Mouse (Mus musculus) forebrain, embryonic 12.5 days (tissue): ENCODE results near the gene Nelfe. TPM values are rescaled to one million over a fixed set of nuclear protein-coding genes. Genes with fewer than 3 reads are reported as not detected.
A peak's percentile ranks its signal among the peaks of the same experiment; 100 is the strongest.
"Not testable (repeated sequence)": the region's sequence is repeated elsewhere in the genome, so short reads cannot be mapped to it uniquely, and the experiment has no call there.

Experiments
- ATAC-seq: fragments of 200-750 bp; cut with Nextera tagmentation; 2 replicates; pipeline ENCODE4 v1.8.0; 2017; ENCODE audit warnings: moderate TSS enrichment; ENCODE audit not compliant: low FRiP score
- H3K27ac ChIP-seq: fragments of 300-500 bp; sonication (generic); 2 replicates; pipeline ENCODE4 v1.5.1; 2016; ENCODE audit warnings: mild to moderate bottlenecking
- H3K27me3 ChIP-seq: fragments of 300-500 bp; sonication (generic); 2 replicates; pipeline ENCODE4 v1.6.1; 2016; ENCODE audit warnings: mild to moderate bottlenecking
- H3K36me3 ChIP-seq: fragments of 300-500 bp; sonication (generic); replicated peaks from 2 replicates; pipeline ENCODE4 v1.6.1; 2016; ENCODE audit warnings: mild to moderate bottlenecking
- H3K4me1 ChIP-seq: fragments of 300-500 bp; sonication (generic); 2 replicates; pipeline ENCODE4 v1.6.1; 2016
- H3K4me2 ChIP-seq: fragments of 300-500 bp; sonication (generic); 2 replicates; pipeline ENCODE4 v1.6.1; 2016; ENCODE audit warnings: mild to moderate bottlenecking, moderate library complexity
- H3K4me3 ChIP-seq: fragments of 300-500 bp; sonication (generic); replicated peaks from 2 replicates; pipeline ENCODE4 v1.5.1; 2016; ENCODE audit warnings: mild to moderate bottlenecking
- H3K9ac ChIP-seq: fragments of 300-500 bp; sonication (generic); 2 replicates; pipeline ENCODE4 v1.6.1; 2016; ENCODE audit warnings: mild to moderate bottlenecking
- H3K9me3 ChIP-seq: fragments of 300-500 bp; sonication (generic); 2 replicates; pipeline ENCODE4 v1.6.1; 2016
- WGBS: fragments of 180-500 bp; shearing (Covaris S2); methylation state at CpG from one replicate; pipeline ENCODE4 v1.1.7; 2016; 5-methylcytosine and 5-hydroxymethylcytosine counted together
- polyA plus RNA-seq: library from polyadenylated mRNA; unstranded; fragments of >200 nt; fragmentation: Nextera tagmentation; extraction: Ambion mirVana; gene quantifications from 2 replicates; pipeline ENCODE4 v1.2.1, GENCODE M21; 2016

Nelfe gene
- polyA plus RNA-seq, result 124 and 133 TPM in 2 replicates

GRCm38 (mm10) chr17:34849722-34850516 is at the start of gene Nelfe, which contains the start of gene Skiv2l:
Gene Nelfe (plus strand): TSS chr17:34850391.
Gene Skiv2l (minus strand): TSS chr17:34850210.
- Histone ChIP-seq H3K36me3 (peaks cover 62% of the 10 kb centered on the region), H3K4me2 (peak within 1 kb of the TSS; percentile 90), H3K4me1 (peaks cover 22% of the 10 kb centered on the region), H3K27ac (peak within 1 kb of the TSS; percentile 53), H3K9me3 (no peaks in the 10 kb centered on the region), H3K9ac (peak within 1 kb of the TSS; percentile 88), H3K4me3 (peak within 1 kb of the TSS; percentile 75), H3K27me3 (no peaks in the 10 kb centered on the region)
- ATAC-seq, result peak; percentile 98
- 2% methylated on average over 58 of the region's 65 CpGs for WGBS

GRCm38 (mm10) chr17:34800781-34801305 is 49.3 kb upstream of the Nelfe start:
- ATAC-seq, result not testable (repeated sequence)
- WGBS, result 92% methylated on average over 16 of the region's 16 CpGs

GRCm38 (mm10) chr17:34802756-34803155 is 47.4 kb upstream of the Nelfe start:
- not testable (repeated sequence) for H3K27me3 ChIP-seq, H3K9ac ChIP-seq, H3K4me2 ChIP-seq, H3K27ac ChIP-seq, H3K9me3 ChIP-seq, H3K36me3 ChIP-seq, ATAC-seq, H3K4me1 ChIP-seq, H3K4me3 ChIP-seq
- WGBS, result 95% methylated on average over 9 of the region's 9 CpGs

More at GRCm38 (mm10) chr17:34800781-34801305, 49.3 kb upstream of the Nelfe start:
- not testable (repeated sequence) for H3K4me1 ChIP-seq, H3K27ac ChIP-seq, H3K36me3 ChIP-seq, H3K4me3 ChIP-seq, H3K4me2 ChIP-seq, H3K9me3 ChIP-seq, H3K9ac ChIP-seq, H3K27me3 ChIP-seq

- H3K36me3 ChIP-seq, H3K27me3 ChIP-seq, H3K9ac ChIP-seq, ATAC-seq, H3K4me1 ChIP-seq, H3K9me3 ChIP-seq, H3K27ac ChIP-seq, H3K4me3 ChIP-seq, H3K4me2 ChIP-seq: not testable (repeated sequence)
- 87% methylated on average over 6 of the region's 6 CpGs for WGBS
Observed at GRCm38 (mm10) chr17:34803367-34803766, 46.8 kb upstream of the Nelfe start.

GRCm38 (mm10) chr17:34804301-34804700 is 45.9 kb upstream of the Nelfe start, which contains the start of gene Cyp21a1:
Gene Cyp21a1 (minus strand): TSS chr17:34804561.
- not testable (repeated sequence) for H3K4me3 ChIP-seq, H3K4me2 ChIP-seq, H3K9me3 ChIP-seq, H3K4me1 ChIP-seq, ATAC-seq, H3K36me3 ChIP-seq, H3K9ac ChIP-seq, H3K27me3 ChIP-seq, H3K27ac ChIP-seq
- WGBS, result 84% methylated on average over 4 of the region's 6 CpGs

- no peaks in the 10 kb centered on the region for H3K27me3 ChIP-seq
- H3K4me3 ChIP-seq, result no peak overlapping the region
- no peak for ATAC-seq
- peaks cover 8% of the 10 kb centered on the region for H3K9me3 ChIP-seq
- no peaks in the 10 kb centered on the region for H3K36me3 ChIP-seq
- no peak overlapping the region for H3K4me2 ChIP-seq
- 73% methylated on average over 6 of the region's 6 CpGs for WGBS
- H3K27ac ChIP-seq, result no peak overlapping the region
- no peaks in the 10 kb centered on the region for H3K4me1 ChIP-seq
- no peak overlapping the region for H3K9ac ChIP-seq
Observed at GRCm38 (mm10) chr17:34804871-34805562, 45.2 kb upstream of the Nelfe start.

GRCm38 (mm10) chr17:34807176-34807575 is 43.0 kb upstream of the Nelfe start:
- WGBS, result 65% methylated on average over 3 of the region's 3 CpGs
- no peak for ATAC-seq
- H3K4me2 ChIP-seq, result no peak overlapping the region

GRCm38 (mm10) chr17:34808599-34809205 is 41.5 kb upstream of the Nelfe start:
- Histone ChIP-seq H3K4me2 (no peak overlapping the region), H3K4me1 (no peaks in the 10 kb centered on the region), H3K4me3 (no peak overlapping the region), H3K9ac (no peak overlapping the region), H3K36me3 (no peaks in the 10 kb centered on the region), H3K27ac (no peak overlapping the region), H3K9me3 (peaks cover 8% of the 10 kb centered on the region), H3K27me3 (no peaks in the 10 kb centered on the region)
- WGBS, result 81% methylated on average over 6 of the region's 6 CpGs
- no peak for ATAC-seq

More at GRCm38 (mm10) chr17:34807176-34807575, 43.0 kb upstream of the Nelfe start:
- Histone ChIP-seq H3K9ac (no peak overlapping the region), H3K4me1 (no peaks in the 10 kb centered on the region), H3K27ac (no peak overlapping the region), H3K27me3 (no peaks in the 10 kb centered on the region), H3K9me3 (peaks cover 8% of the 10 kb centered on the region), H3K4me3 (no peak overlapping the region), H3K36me3 (no peaks in the 10 kb centered on the region)

- ATAC-seq, H3K4me2 ChIP-seq: not testable (repeated sequence)
- 90% methylated on average over 5 of the region's 5 CpGs for WGBS
Observed at GRCm38 (mm10) chr17:34810411-34810810, 39.8 kb upstream of the Nelfe start.

GRCm38 (mm10) chr17:34810811-34811210 is 39.4 kb upstream of the Nelfe start:
- not testable (repeated sequence) for H3K36me3 ChIP-seq, H3K27ac ChIP-seq, H3K9me3 ChIP-seq, H3K4me3 ChIP-seq, H3K9ac ChIP-seq, H3K4me2 ChIP-seq, H3K27me3 ChIP-seq, ATAC-seq, H3K4me1 ChIP-seq
- 87% methylated on average over 8 of the region's 8 CpGs for WGBS

More at GRCm38 (mm10) chr17:34810411-34810810, 39.8 kb upstream of the Nelfe start:
- not testable (repeated sequence) for H3K4me1 ChIP-seq, H3K27ac ChIP-seq, H3K27me3 ChIP-seq, H3K9me3 ChIP-seq, H3K9ac ChIP-seq, H3K36me3 ChIP-seq, H3K4me3 ChIP-seq

- Histone ChIP-seq H3K27ac (no peak overlapping the region), H3K4me2 (no peak overlapping the region), H3K9me3 (no peaks in the 10 kb centered on the region), H3K27me3 (no peaks in the 10 kb centered on the region), H3K4me3 (no peak overlapping the region), H3K9ac (no peak overlapping the region), H3K4me1 (no peaks in the 10 kb centered on the region), H3K36me3 (no peaks in the 10 kb centered on the region)
- no peak for ATAC-seq
- WGBS, result 78% methylated on average over 15 of the region's 15 CpGs
Observed at GRCm38 (mm10) chr17:34811275-34811674, 38.9 kb upstream of the Nelfe start.

- H3K36me3 ChIP-seq, H3K27me3 ChIP-seq, H3K4me1 ChIP-seq, H3K9ac ChIP-seq, H3K27ac ChIP-seq, H3K4me3 ChIP-seq, H3K4me2 ChIP-seq, ATAC-seq, H3K9me3 ChIP-seq: not testable (repeated sequence)
- WGBS, result 66% methylated on average over 12 of the region's 12 CpGs
Observed at GRCm38 (mm10) chr17:34813747-34814146, 36.4 kb upstream of the Nelfe start.
